13 mouse cellular contexts compared by ENCODE assay signal in genomic region chr10:84710192-84710591, GRCm38 (mm10). TPM values are rescaled to one million over a fixed set of nuclear protein-coding genes. Genes with fewer than 3 reads are reported as not detected.
DNase-seq lines count a peak whose midpoint lies in the region; ATAC-seq lines count a peak whose summit lies in the region.
"Had no signal": no experiment of that assay in that cellular context is flagged by ENCODE, and none has a peak within 500 bp of the region (broad histone marks: within the 10 kb centered on the region; RNA-seq: fewer than 3 reads in every experiment).

No protein-coding gene starts in this region.

- H3K9me3 ChIP-seq in midbrain, embryonic 10.5 days (replicated peaks) = no peaks in the 10 kb centered on the region
- no peaks in the 10 kb centered on the region for H3K9me3 ChIP-seq in midbrain, embryonic 16.5 days (replicated peaks; ENCODE audit: control insufficient read depth, low read length, poor library complexity, severe bottlenecking)
- no peaks in the 10 kb centered on the region for H3K9me3 ChIP-seq in midbrain, embryonic 13.5 days
- H3K9me3 ChIP-seq: heart, embryonic 15.5 days; lung, embryonic 15.5 days had no signal

- H3K27me3 ChIP-seq in midbrain, embryonic 10.5 days (ENCODE audit: low read depth, poor library complexity, severe bottlenecking) = peaks cover 37% of the 10 kb centered on the region
- H3K27me3 ChIP-seq in midbrain, embryonic 16.5 days (ENCODE audit: control insufficient read depth, insufficient read depth, low read depth, low read length) = peaks cover 5% of the 10 kb centered on the region; the same call in 1 of the 2 replicates
- H3K27me3 ChIP-seq in midbrain, embryonic 13.5 days = peaks cover 15% of the 10 kb centered on the region; the same call in 1 of the 2 replicates
- H3K27me3 ChIP-seq: heart, embryonic 15.5 days; lung, embryonic 15.5 days had no signal

- no peak overlapping the region for H3K4me3 ChIP-seq in midbrain, embryonic 10.5 days
- no peak overlapping the region for H3K4me3 ChIP-seq in midbrain, embryonic 16.5 days (ENCODE audit: low read depth, low read length)
- no peak overlapping the region for H3K4me3 ChIP-seq in midbrain, embryonic 13.5 days (replicated peaks)
- H3K4me3 ChIP-seq: heart, embryonic 15.5 days; lung, embryonic 15.5 days had no signal

- peak overlapping the region; percentile 89 for H3K27ac ChIP-seq in midbrain, embryonic 10.5 days (replicated peaks)
- no peak overlapping the region for H3K27ac ChIP-seq in midbrain, embryonic 16.5 days (ENCODE audit: low read length)
- H3K27ac ChIP-seq in midbrain, embryonic 13.5 days = peak overlapping the region; percentile 56
- H3K27ac ChIP-seq: heart, embryonic 15.5 days; lung, embryonic 15.5 days had no signal

- no peak overlapping the region for H3K4me2 ChIP-seq in midbrain, embryonic 16.5 days (ENCODE audit: low read length)
- 0 out of 2 replicates have a peak overlapping the region, but pooled peaks have one; percentile 13 for H3K4me2 ChIP-seq in midbrain, embryonic 13.5 days (replicated peaks)
- H3K4me2 ChIP-seq: heart, embryonic 15.5 days; lung, embryonic 15.5 days had no signal

- peaks cover 98% of the 10 kb centered on the region for H3K4me1 ChIP-seq in midbrain, embryonic 10.5 days
- H3K4me1 ChIP-seq in midbrain, embryonic 16.5 days (ENCODE audit: control insufficient read depth, insufficient read depth, low read length) = peaks cover 34% of the 10 kb centered on the region
- H3K4me1 ChIP-seq in midbrain, embryonic 13.5 days (replicated peaks) = peaks cover 94% of the 10 kb centered on the region

- peaks cover 16% of the 10 kb centered on the region for H3K36me3 ChIP-seq in midbrain, embryonic 10.5 days
- no peaks in the 10 kb centered on the region for H3K36me3 ChIP-seq in midbrain, embryonic 16.5 days (ENCODE audit: control insufficient read depth, insufficient read depth, low read length)
- peaks cover 16% of the 10 kb centered on the region for H3K36me3 ChIP-seq in midbrain, embryonic 13.5 days

- H3K9ac ChIP-seq in midbrain, embryonic 16.5 days (ENCODE audit: low read depth, low read length) = no peak overlapping the region
- no peak overlapping the region for H3K9ac ChIP-seq in midbrain, embryonic 13.5 days (replicated peaks)
- H3K9ac ChIP-seq: heart, embryonic 15.5 days; lung, embryonic 15.5 days had no signal

- 19% methylated on average over 4 of the region's 4 CpGs for WGBS in midbrain, embryonic 10.5 days
- WGBS in midbrain, embryonic 16.5 days = 14% methylated on average over 4 of the region's 4 CpGs
- 11% methylated on average over 4 of the region's 4 CpGs for WGBS in midbrain, embryonic 13.5 days

- no peak for DNase-seq in frontal cortex, adult 2 months (ENCODE audit: extremely low spot score in 1 of 2, low spot score in 1 of 2)
- peak; percentile 40 for DNase-seq in midbrain, embryonic 10.5 days (ENCODE audit: low spot score)
- no peak for DNase-seq in thymus, postnatal 4 days
- DNase-seq in cerebellum, adult 9-11 months = no peak
- DNase-seq in left cerebral cortex, adult 18-20 months (ENCODE audit: low spot score in 2 of 2) = no peak
- DNase-seq: kidney, postnatal 25 days had no signal

- ATAC-seq in frontal cortex, adult (ENCODE audit: low TSS enrichment) = 0 out of 2 replicates have a peak, but pooled peaks have one; percentile 29
- ATAC-seq in midbrain, embryonic 16.5 days = no peak
- no peak for ATAC-seq in midbrain, embryonic 13.5 days

RNA-seq across cellular contexts. Expression of gene Rfx4, which starts 45.7 kb away (rescaled TPM):
- polyA plus RNA-seq in frontal cortex, adult 2 months (2012; rRNA removed) = 13.0 and 13.1 TPM in 2 replicates
- polyA plus RNA-seq in midbrain, embryonic 10.5 days (2016; fragmentation: Nextera tagmentation; extraction: Ambion mirVana) = 61.8 and 70.6 TPM in 2 replicates
- 12.6 and 13.9 TPM in 2 replicates for polyA plus RNA-seq in midbrain, embryonic 16.5 days (2015; fragmentation: Nextera tagmentation; extraction: Ambion mirVana)
- 29.0 and 34.3 TPM in 2 replicates for polyA plus RNA-seq in midbrain, embryonic 13.5 days (2015; fragmentation: Nextera tagmentation; extraction: Ambion mirVana)
- 10 to 100 TPM; 10.1 to 12.5 TPM for total RNA-seq in left cerebral cortex, adult 18-20 months (2021)
- total RNA-seq: common myeloid progenitor, adult 5-6 weeks had no signal
- polyA plus RNA-seq: heart, embryonic 15.5 days; lung, embryonic 15.5 days; spleen, adult 2 months had no signal
